Mouse (Mus musculus) brain, embryonic 14.5 days (tissue): ENCODE data around the gene Celf2.

Source experiments
- CTCF ChIP-seq: fragments of 200-500 bp; IDR thresholded peaks from 2 replicates; pipeline ENCODE4 v1.5.1; 2012; ENCODE audit warnings: inconsistent platforms, mild to moderate bottlenecking, moderate library complexity, borderline replicate concordance; ENCODE audit not compliant: insufficient read depth, insufficient read length; ENCODE audit errors: extremely low read depth
- POLR2A ChIP-seq: fragments of 200-500 bp; IDR thresholded peaks from 2 replicates; pipeline ENCODE4 v1.6.1; 2012; ENCODE audit warnings: mild to moderate bottlenecking, inconsistent platforms, borderline replicate concordance; ENCODE audit not compliant: poor library complexity, insufficient read depth, insufficient read length, severe bottlenecking; ENCODE audit errors: extremely low read depth

DNA sequence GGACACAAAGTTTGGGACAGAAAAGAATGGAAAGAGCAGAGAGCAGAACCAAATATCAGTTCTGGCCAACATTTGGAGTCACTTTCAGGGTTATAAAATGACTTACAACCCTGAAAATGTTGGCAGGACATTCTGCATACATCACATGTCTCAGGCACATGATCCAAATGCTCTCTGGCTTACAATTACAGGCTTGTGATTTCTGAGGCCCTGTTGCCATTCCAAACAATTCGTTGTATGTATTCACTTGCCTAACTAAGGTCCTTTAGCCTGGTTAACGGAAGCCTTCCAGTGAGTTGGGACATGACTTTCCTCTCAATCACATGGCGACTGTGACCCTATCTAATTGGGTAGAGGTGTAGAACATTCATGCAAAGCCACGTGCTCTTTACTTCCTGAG, 249.2 kb downstream of the Celf2 start:
- TF ChIP-seq CTCF (no peak), POLR2A (no peak)
